Mouse (Mus musculus): ENCODE measurements around the gene Ctdspl2.

DNA sequence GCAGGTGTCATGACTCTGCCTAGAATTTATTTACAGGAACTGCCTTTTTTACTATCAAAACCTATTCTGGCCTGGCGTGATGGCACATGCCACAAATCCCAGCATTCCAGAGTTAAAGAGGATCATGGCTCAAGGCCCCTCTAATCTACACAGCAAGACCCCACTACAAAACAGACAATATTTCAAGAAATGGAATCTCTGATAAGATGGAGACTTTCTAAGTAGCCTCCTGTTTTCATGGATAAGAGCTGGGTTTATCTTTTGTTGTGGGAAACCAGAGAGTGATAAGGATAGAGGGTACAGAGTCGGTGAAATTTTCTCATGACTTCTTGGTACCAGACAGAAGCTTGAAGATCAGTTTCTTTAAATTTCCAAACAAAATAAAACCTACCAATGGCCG lies 80.3 kb downstream of the Ctdspl2 start:
- TF ChIP-seq POLR2A (IDR thresholded peaks at IDR 0.05; ENCODE audit: insufficient read depth, low read length), result no peak
- TF ChIP-seq CTCF (IDR thresholded peaks at IDR 0.05; ENCODE audit: low read depth, low read length), result no peak
- TF ChIP-seq EP300 (IDR thresholded peaks at IDR 0.05; ENCODE audit: insufficient read depth, low read depth, low read length), result no peak

All from ES-Bruce4 (cell line).